Mouse (Mus musculus) stomach, postnatal 0 days (tissue): Measurements from ENCODE around the gene Gm3383. TPM values are rescaled to one million over a fixed set of nuclear protein-coding genes. Genes with fewer than 3 reads are reported as not detected.
"Not testable (repeated sequence)": the region's sequence is repeated elsewhere in the genome, so short reads cannot be mapped to it uniquely, and the experiment has no call there.

Source experiments
- ATAC-seq: fragments of 200-750 bp; cut with Nextera tagmentation; 2 replicates; pipeline ENCODE4 v1.8.0; 2017; ENCODE audit not compliant: low FRiP score, low TSS enrichment
- DNase-seq: peaks from one replicate; pipeline ENCODE4 v3.0.0-alpha.2; 2016; ENCODE audit warnings: low spot score
- H3K27ac ChIP-seq: fragments of 300-500 bp; sonication (generic); replicated peaks from 2 replicates; pipeline ENCODE4 v1.5.1; 2014; ENCODE audit warnings: mild to moderate bottlenecking, control low read depth
- H3K27me3 ChIP-seq: fragments of 300-500 bp; sonication (generic); 2 replicates; pipeline ENCODE4 v1.6.1; 2014; ENCODE audit warnings: low read length; ENCODE audit not compliant: control insufficient read depth, insufficient read depth
- H3K36me3 ChIP-seq: fragments of 300-500 bp; sonication (generic); 2 replicates; pipeline ENCODE4 v1.6.1; 2014; ENCODE audit warnings: low read length, mixed read lengths; ENCODE audit not compliant: control insufficient read depth, insufficient read depth
- H3K4me1 ChIP-seq: fragments of 300-500 bp; sonication (generic); replicated peaks from 2 replicates; pipeline ENCODE4 v1.6.1; 2014; ENCODE audit warnings: antibody characterized with exemption; ENCODE audit not compliant: control insufficient read depth, insufficient read depth
- H3K4me2 ChIP-seq: fragments of 300-500 bp; sonication (generic); replicated peaks from 2 replicates; pipeline ENCODE4 v1.6.1; 2014; ENCODE audit warnings: low read depth, mild to moderate bottlenecking, control low read depth, moderate library complexity
- H3K4me3 ChIP-seq: fragments of 300-500 bp; sonication (generic); 2 replicates; pipeline ENCODE4 v1.5.1; 2014; ENCODE audit warnings: low read depth, low read length, control low read depth
- H3K9ac ChIP-seq: fragments of 300-500 bp; sonication (generic); 2 replicates; pipeline ENCODE4 v1.6.1; 2014; ENCODE audit warnings: mild to moderate bottlenecking, low read length, control low read depth, mixed read lengths
- H3K9me3 ChIP-seq: fragments of 300-500 bp; sonication (generic); 2 replicates; pipeline ENCODE4 v1.6.1; 2016; ENCODE audit warnings: low read length; ENCODE audit not compliant: control insufficient read depth
- WGBS: fragments of 180-500 bp; shearing (Covaris S2); extraction: QIAGEN DNeasy Blood & Tissue Kit; methylation state at CpG from one replicate; pipeline ENCODE4 v1.1.7; 2014; 5-methylcytosine and 5-hydroxymethylcytosine counted together
- polyA plus RNA-seq: library from polyadenylated mRNA; unstranded; fragments of >200 nt; fragmentation: Nextera tagmentation; extraction: Ambion mirVana; gene quantifications from 2 replicates; pipeline ENCODE4 v1.2.1, GENCODE M21; 2015

The Gm3383 gene
- 0.34 and 0.50 TPM in 2 replicates for polyA plus RNA-seq

DNA sequence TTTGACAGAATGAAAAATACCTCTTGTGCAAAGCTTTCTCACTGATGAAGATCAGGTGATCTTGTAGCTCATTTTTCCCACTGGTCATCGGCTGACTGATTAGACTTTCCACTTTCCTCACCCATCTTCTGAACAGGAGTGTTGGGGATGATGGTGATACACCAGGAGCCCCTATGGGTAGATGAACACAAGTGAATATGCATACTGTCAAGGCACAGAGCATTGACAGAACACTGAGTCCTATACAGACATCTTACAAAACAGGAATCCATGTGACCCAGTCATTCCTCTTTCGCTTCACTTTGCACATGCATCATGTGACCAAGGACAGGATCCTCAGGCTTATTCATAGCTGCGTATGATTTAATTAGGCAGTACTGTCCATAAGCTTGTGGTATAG is at the start of gene Gm3383:
Gene Gm3383 (minus strand): TSS at position 101 of the 400 bp plus-strand sequence.
- not testable (repeated sequence) for ATAC-seq, H3K27me3 ChIP-seq
- WGBS = no CpG with 5 or more reads among the region's 3 CpGs

DNA sequence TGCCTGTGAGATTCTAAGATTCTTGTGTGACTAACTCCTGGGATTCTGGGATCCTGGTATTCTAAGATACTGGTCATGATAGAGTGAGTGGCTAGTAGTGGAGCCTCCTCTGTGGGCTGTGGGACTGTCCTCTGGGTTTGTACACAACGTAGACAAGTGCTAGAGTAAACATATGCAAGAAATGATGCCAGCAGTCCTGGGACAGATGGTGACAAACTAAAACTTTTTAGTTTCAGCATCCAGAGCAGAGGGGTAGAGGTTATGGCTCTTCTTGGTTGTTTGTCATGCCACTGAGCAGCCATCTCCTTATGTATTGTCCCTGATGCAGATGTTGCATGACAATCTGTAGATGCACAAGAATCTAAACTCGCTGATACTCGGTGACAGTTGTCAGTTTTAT is 48.1 kb upstream of the Gm3383 start:
- not testable (repeated sequence) for H3K4me1 ChIP-seq, H3K4me3 ChIP-seq, H3K4me2 ChIP-seq, H3K27ac ChIP-seq, H3K9me3 ChIP-seq, H3K9ac ChIP-seq, ATAC-seq, DNase-seq, H3K36me3 ChIP-seq, H3K27me3 ChIP-seq
- WGBS = 77% methylated on average over 3 of the region's 3 CpGs

More for the DNA sequence above, at the start of gene Gm3383:
- not testable (repeated sequence) for DNase-seq, H3K9me3 ChIP-seq, H3K27ac ChIP-seq, H3K4me2 ChIP-seq, H3K9ac ChIP-seq, H3K4me3 ChIP-seq, H3K36me3 ChIP-seq, H3K4me1 ChIP-seq

DNA sequence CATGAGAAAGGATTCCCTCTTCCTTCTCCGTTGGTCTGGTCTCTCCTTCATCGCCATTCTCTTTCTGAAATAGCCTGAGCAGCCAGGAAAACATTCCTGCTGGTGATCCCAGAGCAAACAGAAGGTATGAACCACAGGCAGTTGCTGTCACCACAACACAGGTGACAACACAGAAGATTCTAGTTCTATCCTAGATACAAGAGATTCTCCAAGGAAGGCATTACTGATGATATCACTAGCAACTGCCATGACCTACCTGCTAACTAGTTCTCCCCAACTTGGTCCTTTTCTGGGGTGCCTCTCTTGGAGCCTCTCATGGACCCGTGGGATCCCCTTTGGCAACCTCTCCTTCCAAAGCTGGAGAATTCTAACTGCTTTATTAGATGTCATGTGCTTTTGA is 22.4 kb upstream of the Gm3383 start, which contains the start of gene Gm3424:
Gene Gm3424 (minus strand): TSS at position 101 of the 400 bp plus-strand sequence.
- H3K27me3 ChIP-seq, ATAC-seq, H3K9ac ChIP-seq, DNase-seq, H3K27ac ChIP-seq, H3K36me3 ChIP-seq, H3K4me3 ChIP-seq, H3K4me2 ChIP-seq, H3K4me1 ChIP-seq, H3K9me3 ChIP-seq: not testable (repeated sequence)
- WGBS = no CpG with 5 or more reads among the region's 3 CpGs

DNA sequence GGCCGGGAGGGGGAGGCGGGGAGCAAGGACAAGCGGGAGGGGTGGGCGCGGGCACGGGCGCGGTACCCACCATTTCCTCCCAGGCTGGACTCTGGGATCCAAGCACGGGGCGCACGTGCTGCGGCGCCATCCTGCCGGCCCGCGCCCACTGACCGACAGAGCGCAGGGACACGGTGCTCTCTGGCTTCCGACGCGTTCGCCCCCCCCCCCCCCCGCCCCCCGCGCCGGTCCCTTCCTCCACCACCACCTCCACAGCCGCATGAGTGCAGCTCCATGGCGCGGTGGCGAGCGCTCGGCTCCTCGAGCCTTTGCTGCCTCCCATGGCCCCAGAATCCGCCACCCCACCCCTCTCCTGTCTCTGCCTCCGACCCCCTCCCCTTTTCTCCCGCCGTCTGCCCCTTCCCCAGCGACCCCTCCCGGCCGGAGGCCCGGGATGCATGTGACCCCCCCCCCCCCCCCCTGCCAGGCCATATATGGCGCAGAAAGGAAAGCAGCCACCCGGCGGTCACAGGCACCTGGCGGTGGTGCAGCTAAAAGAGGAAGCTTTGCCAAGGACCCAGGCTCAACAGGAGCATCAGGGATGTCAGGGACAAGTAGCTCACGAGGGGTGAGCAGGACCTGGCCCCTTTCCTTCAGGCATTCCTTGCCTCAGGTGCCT is 5.0 kb upstream of the Gm3383 start:
- not testable (repeated sequence) for H3K4me2 ChIP-seq, H3K36me3 ChIP-seq, H3K9me3 ChIP-seq, H3K4me3 ChIP-seq, H3K4me1 ChIP-seq, H3K27me3 ChIP-seq, ATAC-seq, DNase-seq, H3K9ac ChIP-seq, H3K27ac ChIP-seq
- no CpG with 5 or more reads among the region's 47 CpGs for WGBS

DNA sequence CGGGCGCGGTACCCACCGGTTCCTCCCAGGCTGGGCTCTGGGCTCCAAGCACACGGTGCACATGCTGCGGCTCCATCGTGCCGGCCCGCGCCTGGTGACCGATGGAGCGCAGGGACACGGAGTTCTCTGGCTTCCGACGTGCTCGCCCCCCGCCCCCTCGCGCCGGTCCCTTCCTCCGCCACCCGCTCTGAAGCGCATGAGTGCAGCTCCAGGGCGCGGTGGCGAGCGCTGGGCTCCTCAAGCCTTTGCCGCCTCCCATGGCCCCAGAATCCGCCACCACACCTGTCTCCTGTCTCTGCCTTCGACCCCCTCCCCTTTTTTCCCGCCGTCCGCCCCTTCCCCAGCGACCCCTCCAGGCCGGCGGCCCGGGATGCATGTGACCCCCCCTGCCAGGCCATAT is 66.3 kb downstream of the Gm3383 start, which contains the start of gene Gm3373:
Gene Gm3373 (minus strand): TSS at position 101 of the 400 bp plus-strand sequence.
- not testable (repeated sequence) for H3K4me2 ChIP-seq, H3K9me3 ChIP-seq, ATAC-seq, H3K27ac ChIP-seq, H3K36me3 ChIP-seq, H3K4me1 ChIP-seq, H3K4me3 ChIP-seq, H3K9ac ChIP-seq, DNase-seq, H3K27me3 ChIP-seq
- no CpG with 5 or more reads among the region's 37 CpGs for WGBS

DNA sequence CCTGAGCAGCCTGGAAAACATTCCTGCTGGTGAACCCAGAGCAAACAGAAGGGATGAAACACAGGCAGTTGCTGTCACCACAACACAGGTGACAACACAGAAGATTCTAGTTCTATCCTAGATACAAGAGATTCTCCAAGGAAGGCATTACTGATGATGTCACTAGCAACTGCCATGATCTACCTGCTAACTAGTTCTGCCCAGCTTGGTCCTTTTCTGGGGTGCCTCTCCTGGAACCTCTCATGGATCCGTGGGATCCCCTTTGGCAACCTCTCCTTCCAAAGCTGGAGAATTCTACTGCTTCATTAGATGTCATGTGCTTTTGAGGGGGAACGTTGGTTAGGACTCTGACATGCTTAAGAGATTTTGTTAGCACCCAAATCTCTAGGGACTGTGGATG is 120.4 kb downstream of the Gm3383 start, which contains the start of gene Gm9603:
Gene Gm9603 (minus strand): TSS at position 101 of the 400 bp plus-strand sequence.
- no CpG with 5 or more reads among the region's 2 CpGs for WGBS
- not testable (repeated sequence) for H3K9ac ChIP-seq, H3K4me2 ChIP-seq, H3K36me3 ChIP-seq, DNase-seq, H3K27ac ChIP-seq, H3K27me3 ChIP-seq, ATAC-seq, H3K4me1 ChIP-seq, H3K9me3 ChIP-seq, H3K4me3 ChIP-seq

DNA sequence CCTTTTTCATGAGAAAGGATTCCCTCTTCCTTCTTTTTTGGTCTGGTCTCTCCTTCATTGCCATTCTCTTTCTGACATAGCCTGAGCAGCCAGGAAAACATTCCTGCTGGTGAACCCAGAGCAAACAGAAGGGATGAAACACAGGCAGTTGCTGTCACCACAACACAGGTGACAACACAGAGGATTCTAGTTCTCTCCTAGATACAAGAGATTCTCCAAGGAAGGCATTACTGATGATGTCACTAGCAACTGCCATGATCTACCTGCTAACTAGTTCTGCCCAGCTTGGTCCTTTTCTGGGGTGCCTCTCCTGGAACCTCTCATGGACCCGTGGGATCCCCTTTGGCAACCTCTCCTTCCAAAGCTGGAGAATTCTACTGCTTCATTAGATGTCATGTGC is 174.9 kb downstream of the Gm3383 start, which contains the start of gene Gm8265:
Gene Gm8265 (minus strand): TSS at position 101 of the 400 bp plus-strand sequence.
- H3K27ac ChIP-seq, H3K4me2 ChIP-seq, H3K4me1 ChIP-seq, DNase-seq, H3K4me3 ChIP-seq, H3K9me3 ChIP-seq, H3K36me3 ChIP-seq, H3K27me3 ChIP-seq, H3K9ac ChIP-seq, ATAC-seq: not testable (repeated sequence)
- no CpG with 5 or more reads among the region's 1 CpGs for WGBS

Other genes starting within 250 kb of the Gm3383 start
- gene Gm8265, start 175.0 kb downstream of the Gm3383 start, polyA plus RNA-seq = not detected in 2 replicates
- gene Gm9603, start 120.5 kb downstream of the Gm3383 start, polyA plus RNA-seq = not detected in 2 replicates
- gene Gm3373, start 66.4 kb downstream of the Gm3383 start, polyA plus RNA-seq = 0.16 TPM in 1 of 2 replicates, not detected in the other
- gene Gm3424, start 22.3 kb upstream of the Gm3383 start, polyA plus RNA-seq = not detected in 2 replicates
- 0.11 and 0.25 TPM in 2 replicates for gene Gm8237, start 72.4 kb upstream of the Gm3383 start, polyA plus RNA-seq
- 0.33 and 0.44 TPM in 2 replicates for gene Gm3248, start 153.8 kb upstream of the Gm3383 start, polyA plus RNA-seq
- not detected in 2 replicates for gene Gm3453, start 171.2 kb upstream of the Gm3383 start, polyA plus RNA-seq